Mouse (Mus musculus): ENCODE measurements at regions not wholly inside any gene's neighbourhood (a gene's known extent, or its start where the extent isn't known, plus 50 kb on each side); places are given as distances from the start of the nearest gene placed in this dataset.

- ATAC-seq (no peak), DNase-seq (ENCODE audit: low spot score) (no peak)
- Histone ChIP-seq H3K36me3 (ENCODE audit: control insufficient read depth, insufficient read depth, low read length) (no peaks in the 10 kb centered on the region), H3K4me3 (ENCODE audit: low read depth, low read length) (no peak overlapping the region), H3K4me2 (ENCODE audit: low read length) (no peak overlapping the region), H3K27ac (ENCODE audit: low read depth, low read length) (no peak overlapping the region), H3K27me3 (replicated peaks; ENCODE audit: control insufficient read depth, insufficient read depth, low read length) (no peaks in the 10 kb centered on the region), H3K9me3 (replicated peaks; ENCODE audit: control insufficient read depth, low read length) (no peaks in the 10 kb centered on the region), H3K9ac (ENCODE audit: low read length) (no peak overlapping the region), H3K4me1 (ENCODE audit: control insufficient read depth, insufficient read depth, low read length) (peaks cover 19% of the 10 kb centered on the region)
- WGBS: 92% methylated on average over 4 of the region's 4 CpGs
Observed at GRCm38 (mm10) chr9:41809291-41809690, 314.8 kb downstream of the Sorl1 start.

GRCm38 (mm10) chr9:41808791-41809190 is 315.3 kb downstream of the Sorl1 start:
- Histone ChIP-seq H3K27ac (ENCODE audit: low read depth, low read length) (no peak overlapping the region), H3K9me3 (replicated peaks; ENCODE audit: control insufficient read depth, low read length) (no peaks in the 10 kb centered on the region), H3K27me3 (replicated peaks; ENCODE audit: control insufficient read depth, insufficient read depth, low read length) (no peaks in the 10 kb centered on the region), H3K9ac (ENCODE audit: low read length) (no peak overlapping the region), H3K4me1 (ENCODE audit: control insufficient read depth, insufficient read depth, low read length) (peaks cover 24% of the 10 kb centered on the region), H3K36me3 (ENCODE audit: control insufficient read depth, insufficient read depth, low read length) (no peaks in the 10 kb centered on the region), H3K4me2 (ENCODE audit: low read length) (no peak overlapping the region), H3K4me3 (ENCODE audit: low read depth, low read length) (no peak overlapping the region)
- WGBS: 52% methylated on average over 3 of the region's 3 CpGs
- no peak for DNase-seq (ENCODE audit: low spot score)
- ATAC-seq: no peak

- WGBS: 82% methylated on average over 5 of the region's 5 CpGs
- H3K9me3 ChIP-seq (replicated peaks; ENCODE audit: control insufficient read depth, low read length): no peaks in the 10 kb centered on the region
- DNase-seq (ENCODE audit: low spot score) (no peak), ATAC-seq (no peak)
- H3K36me3 ChIP-seq (ENCODE audit: control insufficient read depth, insufficient read depth, low read length): no peaks in the 10 kb centered on the region
- H3K4me3 ChIP-seq (ENCODE audit: low read depth, low read length): no peak overlapping the region
- no peaks in the 10 kb centered on the region for H3K27me3 ChIP-seq (replicated peaks; ENCODE audit: control insufficient read depth, insufficient read depth, low read length)
- peaks cover 24% of the 10 kb centered on the region for H3K4me1 ChIP-seq (ENCODE audit: control insufficient read depth, insufficient read depth, low read length)
- peak overlapping the region; percentile 41 for H3K4me2 ChIP-seq (ENCODE audit: low read length)
- H3K27ac ChIP-seq (ENCODE audit: low read depth, low read length): peak overlapping the region; percentile 56
- H3K9ac ChIP-seq (ENCODE audit: low read length): no peak overlapping the region
Observed at GRCm38 (mm10) chr9:41806289-41806621, 317.8 kb downstream of the Sorl1 start.

- H3K27me3 ChIP-seq (replicated peaks; ENCODE audit: control insufficient read depth, insufficient read depth, low read length): no peaks in the 10 kb centered on the region
- H3K4me1 ChIP-seq (ENCODE audit: control insufficient read depth, insufficient read depth, low read length): peaks cover 24% of the 10 kb centered on the region
- WGBS: 10% methylated on average over 15 of the region's 15 CpGs
- DNase-seq (ENCODE audit: low spot score) (peak; percentile 75), ATAC-seq (peak; percentile 81)
- peak overlapping the region; percentile 40; the same call in 1 of the 2 replicates for H3K9ac ChIP-seq (ENCODE audit: low read length)
- no peaks in the 10 kb centered on the region for H3K9me3 ChIP-seq (replicated peaks; ENCODE audit: control insufficient read depth, low read length)
- peak overlapping the region; percentile 56 for H3K27ac ChIP-seq (ENCODE audit: low read depth, low read length)
- no peak overlapping the region for H3K4me3 ChIP-seq (ENCODE audit: low read depth, low read length)
- no peaks in the 10 kb centered on the region for H3K36me3 ChIP-seq (ENCODE audit: control insufficient read depth, insufficient read depth, low read length)
- H3K4me2 ChIP-seq (ENCODE audit: low read length): peak overlapping the region; percentile 41
Observed at GRCm38 (mm10) chr9:41805491-41806288, 318.4 kb downstream of the Sorl1 start.

- Histone ChIP-seq H3K4me3 (ENCODE audit: low read depth, low read length) (no peak overlapping the region), H3K36me3 (ENCODE audit: control insufficient read depth, insufficient read depth, low read length) (no peaks in the 10 kb centered on the region), H3K9me3 (replicated peaks; ENCODE audit: control insufficient read depth, low read length) (no peaks in the 10 kb centered on the region), H3K4me1 (ENCODE audit: control insufficient read depth, insufficient read depth, low read length) (peaks cover 24% of the 10 kb centered on the region), H3K9ac (ENCODE audit: low read length) (no peak overlapping the region; the same call in 1 of the 2 replicates), H3K27ac (ENCODE audit: low read depth, low read length) (peak overlapping the region; percentile 56), H3K27me3 (replicated peaks; ENCODE audit: control insufficient read depth, insufficient read depth, low read length) (no peaks in the 10 kb centered on the region), H3K4me2 (ENCODE audit: low read length) (peak overlapping the region; percentile 41; the same call in 1 of the 2 replicates)
- ATAC-seq (peak; percentile 61), DNase-seq (ENCODE audit: low spot score) (peak; percentile 78)
- WGBS: 2% methylated on average over 10 of the region's 10 CpGs
Observed at GRCm38 (mm10) chr9:41804711-41805331, 319.3 kb downstream of the Sorl1 start.

- Histone ChIP-seq H3K27me3 (replicated peaks; ENCODE audit: control insufficient read depth, insufficient read depth, low read length) (no peaks in the 10 kb centered on the region), H3K4me2 (ENCODE audit: low read length) (no peak overlapping the region), H3K4me1 (ENCODE audit: control insufficient read depth, insufficient read depth, low read length) (peaks cover 24% of the 10 kb centered on the region), H3K27ac (ENCODE audit: low read depth, low read length) (peak overlapping the region; percentile 56), H3K4me3 (ENCODE audit: low read depth, low read length) (no peak overlapping the region), H3K36me3 (ENCODE audit: control insufficient read depth, insufficient read depth, low read length) (no peaks in the 10 kb centered on the region), H3K9ac (ENCODE audit: low read length) (no peak overlapping the region; the same call in 1 of the 2 replicates), H3K9me3 (replicated peaks; ENCODE audit: control insufficient read depth, low read length) (no peaks in the 10 kb centered on the region)
- 52% methylated on average over 11 of the region's 11 CpGs for WGBS
- ATAC-seq: peak; percentile 32; the same call in 1 of the 2 replicates
- DNase-seq (ENCODE audit: low spot score): peak; percentile 87
Observed at GRCm38 (mm10) chr9:41803680-41804460, 320.2 kb downstream of the Sorl1 start.

GRCm38 (mm10) chr9:41801376-41801775 is 322.7 kb downstream of the Sorl1 start:
- no peak overlapping the region for H3K4me2 ChIP-seq (ENCODE audit: low read length)
- no peak overlapping the region for H3K4me3 ChIP-seq (ENCODE audit: low read depth, low read length)
- H3K9me3 ChIP-seq (replicated peaks; ENCODE audit: control insufficient read depth, low read length): no peaks in the 10 kb centered on the region
- no peaks in the 10 kb centered on the region for H3K27me3 ChIP-seq (replicated peaks; ENCODE audit: control insufficient read depth, insufficient read depth, low read length)
- 90% methylated on average over 4 of the region's 4 CpGs for WGBS
- no peak for ATAC-seq
- no peak overlapping the region for H3K9ac ChIP-seq (ENCODE audit: low read length)
- peaks cover 24% of the 10 kb centered on the region for H3K4me1 ChIP-seq (ENCODE audit: control insufficient read depth, insufficient read depth, low read length)
- H3K36me3 ChIP-seq (ENCODE audit: control insufficient read depth, insufficient read depth, low read length): no peaks in the 10 kb centered on the region
- H3K27ac ChIP-seq (ENCODE audit: low read depth, low read length): no peak overlapping the region
- no peak for DNase-seq (ENCODE audit: low spot score)

GRCm38 (mm10) chr9:41792830-41793213 is 331.3 kb downstream of the Sorl1 start:
- Histone ChIP-seq H3K36me3 (ENCODE audit: control insufficient read depth, insufficient read depth, low read length) (no peaks in the 10 kb centered on the region), H3K9ac (ENCODE audit: low read length) (no peak overlapping the region), H3K4me3 (ENCODE audit: low read depth, low read length) (no peak overlapping the region), H3K27ac (ENCODE audit: low read depth, low read length) (0 out of 2 replicates have a peak overlapping the region, but pooled peaks have one; percentile 28), H3K4me2 (ENCODE audit: low read length) (no peak overlapping the region), H3K9me3 (replicated peaks; ENCODE audit: control insufficient read depth, low read length) (no peaks in the 10 kb centered on the region), H3K4me1 (ENCODE audit: control insufficient read depth, insufficient read depth, low read length) (peaks cover 31% of the 10 kb centered on the region), H3K27me3 (replicated peaks; ENCODE audit: control insufficient read depth, insufficient read depth, low read length) (no peaks in the 10 kb centered on the region)
- DNase-seq (ENCODE audit: low spot score): no peak
- no peak for ATAC-seq
- 43% methylated on average over 6 of the region's 6 CpGs for WGBS
